In the genomic region with DNA sequence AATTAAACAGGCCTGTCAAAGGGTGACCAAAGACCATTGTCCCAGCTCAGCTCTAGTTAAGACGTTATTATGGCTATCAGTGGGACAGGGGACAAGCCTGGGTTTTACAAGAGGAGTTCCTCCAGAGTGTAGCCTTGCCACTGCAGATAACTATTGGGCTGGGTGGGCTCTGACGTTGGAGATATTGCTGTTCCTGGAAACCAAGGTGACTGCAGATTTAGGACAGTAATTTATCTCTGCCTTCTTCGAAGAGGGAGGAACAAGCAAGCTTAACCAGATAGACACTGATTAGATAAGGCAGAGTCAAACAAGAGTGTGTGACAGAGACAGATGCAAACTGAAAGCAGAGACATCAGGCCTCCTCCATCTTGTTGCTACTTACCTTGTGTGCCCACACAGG, we compare ENCODE assay signal across 1 mouse cellular context.
TF ChIP-seq lines count a peak whose summit lies in the region.

No protein-coding gene starts in this region.

TF ChIP-seq in MEL, 35 proteins besides CTCF, POLR2A, EP300 and RAD21 (continued from another document):
- TF ChIP-seq USF2 (IDR thresholded peaks at IDR 0.05; ENCODE audit: borderline replicate concordance in 1 of 2, insufficient read depth in 1 of 2, low read depth in 1 of 2, low read length in 2 of 2) (no peak), UBTF (IDR thresholded peaks at IDR 0.05; ENCODE audit: borderline replicate concordance, insufficient read depth, low read depth, low read length) (no peak), ZNF384 (IDR thresholded peaks at IDR 0.05; ENCODE audit: low read depth, low read length) (no peak), MYB (IDR thresholded peaks at IDR 0.05; ENCODE audit: low read depth, low read length) (no peak), USF1 (IDR thresholded peaks at IDR 0.05; ENCODE audit: low read depth, low read length) (no peak), MAZ (IDR thresholded peaks at IDR 0.05; ENCODE audit: low read depth, low read length) (0 out of 2 replicates have a peak, but pooled peaks have one; percentile 31), NRF1 (IDR thresholded peaks at IDR 0.05; ENCODE audit: insufficient read depth, low read depth, low read length, poor library complexity, severe bottlenecking) (no peak)
